Mouse (Mus musculus) lung, postnatal 14 days (tissue): ENCODE measurements around the gene Qrsl1.
"Not testable (repeated sequence)": the region's sequence is repeated elsewhere in the genome, so short reads cannot be mapped to it uniquely, and the experiment has no call there.

Experiments used
- DNase-seq: peaks from one replicate; pipeline ENCODE4 v3.0.0; 2021

The Qrsl1 gene

GRCm38 (mm10) chr10:43901578-43902194, at the start of gene Qrsl1, which contains the start of gene Rtn4ip1:
Gene Qrsl1 (minus strand): TSS chr10:43901745.
Gene Rtn4ip1 (plus strand): TSS chr10:43901807.
- peak; percentile 95 for DNase-seq

GRCm38 (mm10) chr10:43945435-43945834, 43.9 kb upstream of the Qrsl1 start:
- DNase-seq = no peak

GRCm38 (mm10) chr10:43943736-43944135, 42.2 kb upstream of the Qrsl1 start:
- DNase-seq = no peak

- DNase-seq = no peak
Measured at GRCm38 (mm10) chr10:43939136-43939662, 37.7 kb upstream of the Qrsl1 start.

GRCm38 (mm10) chr10:43928596-43928995, 27.1 kb upstream of the Qrsl1 start:
- DNase-seq = no peak

GRCm38 (mm10) chr10:43927736-43928135, 26.2 kb upstream of the Qrsl1 start:
- no peak for DNase-seq

GRCm38 (mm10) chr10:43925776-43926175, 24.2 kb upstream of the Qrsl1 start:
- not testable (repeated sequence) for DNase-seq

GRCm38 (mm10) chr10:43923096-43923495, 21.6 kb upstream of the Qrsl1 start:
- no peak for DNase-seq

GRCm38 (mm10) chr10:43918696-43919608, 17.4 kb upstream of the Qrsl1 start:
- DNase-seq = peak; percentile 86

- DNase-seq = no peak
Measured at GRCm38 (mm10) chr10:43916737-43917136, 15.2 kb upstream of the Qrsl1 start.

- no peak for DNase-seq
Measured at GRCm38 (mm10) chr10:43916181-43916580, 14.6 kb upstream of the Qrsl1 start.

GRCm38 (mm10) chr10:43912236-43912635, 10.7 kb upstream of the Qrsl1 start:
- DNase-seq = no peak

GRCm38 (mm10) chr10:43910873-43911142, 9.3 kb upstream of the Qrsl1 start:
- DNase-seq = no peak

- DNase-seq = no peak
Measured at GRCm38 (mm10) chr10:43910032-43910872, 8.7 kb upstream of the Qrsl1 start.

GRCm38 (mm10) chr10:43904569-43904968, 3.0 kb upstream of the Qrsl1 start:
- DNase-seq = no peak

GRCm38 (mm10) chr10:43900883-43901570, 518 bp downstream of the Qrsl1 start:
- DNase-seq = no peak

- DNase-seq = no peak
Measured at GRCm38 (mm10) chr10:43898276-43898675, 3.3 kb downstream of the Qrsl1 start.

- DNase-seq = no peak
Measured at GRCm38 (mm10) chr10:43896065-43896464, 5.5 kb downstream of the Qrsl1 start.

GRCm38 (mm10) chr10:43892971-43893370, 8.6 kb downstream of the Qrsl1 start:
- DNase-seq = no peak

GRCm38 (mm10) chr10:43888976-43889375, 12.6 kb downstream of the Qrsl1 start:
- DNase-seq = no peak

- DNase-seq = no peak
Measured at GRCm38 (mm10) chr10:43887676-43888075, 13.9 kb downstream of the Qrsl1 start.

GRCm38 (mm10) chr10:43871458-43871857, 30.1 kb downstream of the Qrsl1 start:
- DNase-seq = no peak

GRCm38 (mm10) chr10:43870752-43871151, 30.8 kb downstream of the Qrsl1 start:
- peak; percentile 51 for DNase-seq
